Mouse (Mus musculus) cerebral cortex, adult 2 months (tissue): Measurements from ENCODE around the gene Camta1.

Experiments
- WGBS: fragments of 180-500 bp; shearing (Covaris S2); methylation state at CpG from one replicate; pipeline ENCODE4 v1.1.7; 2018; 5-methylcytosine and 5-hydroxymethylcytosine counted together

Gene Camta1

GRCm38 (mm10) chr4:151386701-151387451 lies 474.8 kb downstream of the Camta1 start:
- 14% methylated on average over 24 of the region's 24 CpGs for WGBS

GRCm38 (mm10) chr4:151385985-151386700 lies 475.5 kb downstream of the Camta1 start:
- 28% methylated on average over 12 of the region's 12 CpGs for WGBS

GRCm38 (mm10) chr4:151377731-151378130 lies 483.9 kb downstream of the Camta1 start:
- WGBS: 80% methylated on average over 1 of the region's 1 CpGs

GRCm38 (mm10) chr4:151376234-151376633 lies 485.4 kb downstream of the Camta1 start:
- WGBS: 56% methylated on average over 26 of the region's 26 CpGs

GRCm38 (mm10) chr4:151372855-151373566 lies 488.7 kb downstream of the Camta1 start:
- WGBS: 90% methylated on average over 12 of the region's 12 CpGs

GRCm38 (mm10) chr4:151366941-151367545 lies 494.6 kb downstream of the Camta1 start:
- 69% methylated on average over 14 of the region's 14 CpGs for WGBS

- 72% methylated on average over 20 of the region's 20 CpGs for WGBS
Measured at GRCm38 (mm10) chr4:151360976-151361673, 500.6 kb downstream of the Camta1 start.

- WGBS: 57% methylated on average over 12 of the region's 12 CpGs
Measured at GRCm38 (mm10) chr4:151355505-151355904, 506.2 kb downstream of the Camta1 start.

- 78% methylated on average over 2 of the region's 2 CpGs for WGBS
Measured at GRCm38 (mm10) chr4:151352791-151353190, 508.9 kb downstream of the Camta1 start.

- WGBS: 40% methylated on average over 4 of the region's 4 CpGs
Measured at GRCm38 (mm10) chr4:151352249-151352648, 509.4 kb downstream of the Camta1 start.

GRCm38 (mm10) chr4:151351757-151352156 lies 509.9 kb downstream of the Camta1 start:
- WGBS: 58% methylated on average over 12 of the region's 12 CpGs

- 91% methylated on average over 6 of the region's 6 CpGs for WGBS
Measured at GRCm38 (mm10) chr4:151347620-151348019, 514.1 kb downstream of the Camta1 start.

- 89% methylated on average over 12 of the region's 12 CpGs for WGBS
Measured at GRCm38 (mm10) chr4:151346673-151347072, 515.0 kb downstream of the Camta1 start.

GRCm38 (mm10) chr4:151344811-151345210 lies 516.9 kb downstream of the Camta1 start:
- WGBS: 88% methylated on average over 10 of the region's 10 CpGs

- 49% methylated on average over 7 of the region's 7 CpGs for WGBS
Measured at GRCm38 (mm10) chr4:151339421-151339820, 522.3 kb downstream of the Camta1 start.

- 76% methylated on average over 7 of the region's 7 CpGs for WGBS
Measured at GRCm38 (mm10) chr4:151338931-151339330, 522.7 kb downstream of the Camta1 start.

GRCm38 (mm10) chr4:151337543-151337942 lies 524.1 kb downstream of the Camta1 start:
- WGBS: 58% methylated on average over 11 of the region's 11 CpGs

GRCm38 (mm10) chr4:151336413-151336812 lies 525.3 kb downstream of the Camta1 start:
- WGBS: 85% methylated on average over 13 of the region's 13 CpGs

- 57% methylated on average over 23 of the region's 23 CpGs for WGBS
Measured at GRCm38 (mm10) chr4:151334951-151335742, 526.5 kb downstream of the Camta1 start.

- WGBS: 71% methylated on average over 19 of the region's 19 CpGs
Measured at GRCm38 (mm10) chr4:151332074-151332849, 529.4 kb downstream of the Camta1 start.
